Mouse (Mus musculus): Measurements from ENCODE around the gene Tmem104. TPM values are rescaled to one million over a fixed set of nuclear protein-coding genes. Genes with fewer than 3 reads are reported as not detected.

Gene Tmem104
- 9.3 to 19.2 TPM (median 15.9 TPM) in 4 replicates for total RNA-seq (2023)

DNA sequence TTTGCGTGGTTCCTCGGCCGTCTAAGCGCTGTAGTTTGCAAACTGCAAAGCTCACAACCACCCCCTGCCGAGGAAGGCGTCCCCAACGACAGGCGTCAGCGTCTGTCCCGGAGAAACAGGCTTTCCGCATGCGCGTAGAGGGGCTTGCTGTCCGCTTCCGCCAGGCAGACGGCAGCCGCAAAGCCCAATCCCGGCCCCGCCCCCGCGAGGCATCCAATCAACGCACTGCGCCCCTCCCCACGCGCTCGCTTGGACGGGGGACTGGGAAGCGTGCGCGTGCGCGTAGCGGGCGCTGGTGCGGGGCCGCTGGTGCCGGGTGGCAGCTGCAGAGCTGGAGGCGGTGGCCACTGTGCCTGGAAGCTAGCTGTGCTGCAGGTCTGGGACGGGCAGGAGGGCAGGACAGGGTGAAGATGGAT, at the start of gene Tmem104:
Tmem104 (plus strand) TSS at position 264 of the 416 bp plus-strand sequence.

DNA sequence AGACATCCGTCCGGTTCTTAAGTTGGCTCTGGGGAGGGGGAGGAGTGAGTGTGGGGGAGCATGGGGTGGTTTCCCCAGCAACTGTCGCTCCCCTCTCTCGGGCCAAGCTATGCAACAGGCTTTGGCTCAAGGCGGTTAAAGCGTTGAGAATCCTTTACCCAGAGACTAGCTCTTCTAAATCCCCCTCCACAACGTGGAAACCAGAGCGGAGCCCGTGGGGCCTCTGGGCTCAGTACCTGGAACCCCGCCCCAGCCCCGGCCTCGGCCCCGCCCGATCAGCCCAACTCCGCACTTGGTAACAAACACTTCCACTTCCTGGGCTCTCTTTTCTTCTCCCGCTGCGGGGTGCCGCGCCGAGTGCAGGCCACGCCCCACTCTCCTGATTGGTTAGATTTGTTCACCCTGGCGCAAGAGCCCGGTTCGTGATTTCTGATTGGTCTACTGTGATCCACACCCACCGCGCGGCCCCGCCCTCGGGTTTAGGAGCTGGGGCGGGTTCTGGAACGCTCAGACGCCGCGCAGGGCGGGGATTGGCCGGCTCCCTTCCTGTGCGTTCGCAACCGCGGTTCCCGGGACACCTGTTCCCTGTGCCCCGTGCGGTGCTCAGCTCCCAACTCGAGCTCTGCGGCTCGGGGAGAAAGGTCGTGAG, 24.3 kb upstream of the Tmem104 start, which contains the start of gene Slc9a3r1:
Slc9a3r1 (plus strand) TSS at position 510 of the 649 bp plus-strand sequence.

DNA sequence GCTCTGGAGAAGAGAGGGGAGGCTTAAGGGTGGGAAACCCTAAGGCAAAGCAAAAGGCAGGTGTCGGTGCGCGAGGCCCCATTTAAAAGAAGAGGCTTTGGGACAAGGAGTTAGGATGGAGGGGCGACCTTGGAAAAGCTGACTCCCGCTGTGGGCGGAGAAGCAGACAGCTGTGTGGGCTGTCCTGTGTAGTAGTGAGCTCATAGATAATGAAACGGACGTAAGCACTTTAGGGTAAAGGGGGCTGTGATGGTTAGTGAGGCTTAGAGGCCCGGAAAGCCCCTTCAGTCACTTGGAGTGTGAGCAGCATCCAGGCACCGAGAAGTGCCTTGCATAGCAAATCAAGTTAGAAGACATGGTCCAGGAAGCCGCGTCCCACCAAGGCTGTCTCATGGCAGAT, 406 bp downstream of the Tmem104 start, which contains the start of gene Nat9:
Nat9 (minus strand) TSS at position 167 of the 400 bp plus-strand sequence.

DNA sequence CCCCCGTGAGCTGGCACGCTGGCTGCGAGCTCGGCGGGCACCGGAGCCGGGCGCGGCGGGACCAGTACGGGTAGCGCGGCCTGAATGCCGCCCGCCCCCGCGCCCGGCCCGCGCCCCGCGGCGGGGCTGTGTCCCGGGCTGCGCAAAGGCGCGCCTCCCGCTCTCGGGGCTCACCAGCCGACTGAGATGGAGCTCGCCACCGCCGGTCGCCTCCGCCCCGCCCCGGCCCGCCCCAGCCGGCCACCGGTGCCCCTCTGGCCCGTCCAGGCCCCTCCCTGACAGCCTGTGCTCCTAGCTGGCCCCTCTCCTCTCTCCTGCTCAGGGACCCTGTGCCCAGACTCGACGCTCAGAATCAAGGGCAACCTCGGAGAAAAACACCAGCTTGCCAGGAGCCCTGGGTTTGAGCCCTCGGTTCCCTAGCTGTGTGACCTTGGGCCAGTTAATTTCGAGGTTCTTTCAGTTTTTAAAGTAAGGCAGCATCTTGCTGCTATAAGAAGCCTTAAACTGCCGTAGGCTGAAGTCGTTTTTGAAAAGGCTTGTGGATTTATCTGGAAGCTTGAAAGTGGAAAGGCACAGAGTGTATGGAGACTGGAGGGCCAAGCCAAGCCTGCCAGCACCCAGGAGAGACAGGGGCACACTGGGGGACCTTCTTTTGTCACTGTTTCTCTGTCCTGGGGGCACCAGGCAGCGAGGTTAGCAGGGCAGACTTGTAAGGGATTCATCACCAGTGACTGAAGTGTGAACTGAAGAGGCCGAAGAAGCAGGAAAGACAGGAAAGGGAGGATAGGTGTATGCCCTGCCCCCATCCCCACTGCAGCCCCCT, 80.0 kb downstream of the Tmem104 start, which contains the start of gene Grin2c:
Grin2c (minus strand) TSS at position 183 of the 823 bp plus-strand sequence.

DNA sequence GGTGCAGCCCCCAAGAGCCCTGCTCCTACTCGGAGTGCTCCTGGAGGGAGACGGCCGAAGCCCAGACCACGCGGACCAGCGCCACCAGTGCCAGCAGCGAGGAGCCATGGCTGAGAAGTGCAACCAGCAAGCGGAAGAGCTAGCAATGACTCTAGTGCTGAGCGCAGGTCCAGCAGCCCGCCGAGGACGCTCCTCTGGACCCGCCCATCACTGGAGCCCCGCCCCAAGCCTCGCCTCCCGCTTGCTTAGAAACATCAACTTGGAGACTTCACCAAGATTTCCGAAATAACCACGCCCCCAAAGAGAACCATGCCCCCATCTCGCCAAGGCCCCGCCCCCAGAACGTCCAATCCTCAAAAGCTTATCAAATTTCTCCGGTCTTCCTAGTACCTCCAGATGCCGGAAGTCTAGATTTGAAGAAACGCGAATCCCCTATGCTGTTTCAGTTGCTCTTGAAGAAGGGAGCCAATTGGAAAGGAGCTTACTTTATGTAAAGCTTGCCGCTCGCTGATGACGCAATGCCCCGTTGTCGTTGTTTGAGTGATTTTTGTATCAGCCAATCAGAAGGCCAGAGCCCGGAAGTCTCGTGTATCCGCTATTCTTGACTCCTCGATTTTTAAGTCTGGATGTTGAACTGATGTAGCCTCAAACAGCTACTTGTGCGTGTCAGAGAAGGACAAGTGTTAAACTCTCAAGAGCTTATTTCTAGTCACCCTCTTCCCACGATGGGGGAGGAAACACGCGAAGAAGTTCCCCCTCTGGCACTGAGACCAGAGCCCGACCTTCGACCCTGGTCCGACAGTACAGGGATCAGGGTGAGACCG, 89.7 kb downstream of the Tmem104 start, which contains the start of gene Fdxr:
Fdxr (minus strand) TSS at position 271 of the 824 bp plus-strand sequence.

Other genes starting within 250 kb of the Tmem104 start
- not detected in 4 replicates for gene Cd300c, start 218.3 kb upstream of the Tmem104 start, total RNA-seq (2023)
- gene Cd300ld, start 197.6 kb upstream of the Tmem104 start, total RNA-seq (2023) = 0.36 to 0.66 TPM (median 0.46 TPM) in 4 replicates
- 0.66 to 1.5 TPM (median 1.0 TPM) in 4 replicates for gene Cd300c2, start 185.6 kb upstream of the Tmem104 start, total RNA-seq (2023)
- gene Cd300ld2, start 171.3 kb upstream of the Tmem104 start, total RNA-seq (2023) = not detected in 4 replicates
- not detected in 4 replicates for gene Cd300ld4, start 160.5 kb upstream of the Tmem104 start, total RNA-seq (2023)
- not detected in 4 replicates for gene Cd300ld5, start 149.7 kb upstream of the Tmem104 start, total RNA-seq (2023)
- gene Cd300ld3, start 139.1 kb upstream of the Tmem104 start, total RNA-seq (2023) = 1.2 TPM in 1 of 4 replicates, not detected in the others
- gene Cd300e, start 125.3 kb upstream of the Tmem104 start, total RNA-seq (2023) = 0.37 to 0.78 TPM (median 0.63 TPM) in 4 replicates
- gene Rab37, start 96.1 kb upstream of the Tmem104 start, total RNA-seq (2023) = 4.9 to 8.0 TPM (median 7.2 TPM) in 4 replicates
- gene Cd300lf, start 53.5 kb upstream of the Tmem104 start, total RNA-seq (2023) = 7.2 to 10.4 TPM (median 8.8 TPM) in 4 replicates
- 74.3 to 78.2 TPM (median 77.2 TPM) in 4 replicates for gene Slc9a3r1, start 24.1 kb upstream of the Tmem104 start, total RNA-seq (2023)
- 12.5 to 18.4 TPM (median 14.7 TPM) in 4 replicates for gene Nat9, start 372 bp downstream of the Tmem104 start, total RNA-seq (2023)
- gene Grin2c, start 79.8 kb downstream of the Tmem104 start, total RNA-seq (2023) = not detected in 4 replicates
- gene Fdxr, start 89.6 kb downstream of the Tmem104 start, total RNA-seq (2023) = 16.7 to 19.8 TPM (median 18.0 TPM) in 4 replicates
- 0.16 to 0.24 TPM in 2 of 4 replicates, not detected in the others for gene Fads6, start 110.2 kb downstream of the Tmem104 start, total RNA-seq (2023)
- gene Otop2, start 119.7 kb downstream of the Tmem104 start, total RNA-seq (2023) = not detected in 4 replicates
- not detected in 4 replicates for gene Ush1g, start 134.6 kb downstream of the Tmem104 start, total RNA-seq (2023)
- gene Otop3, start 147.2 kb downstream of the Tmem104 start, total RNA-seq (2023) = not detected in 4 replicates
- 0.35 to 1.2 TPM (median 1.1 TPM) in 3 of 4 replicates, not detected in the other for gene Hid1, start 180.3 kb downstream of the Tmem104 start, total RNA-seq (2023)
- not detected in 4 replicates for gene Cdr2l, start 194.4 kb downstream of the Tmem104 start, total RNA-seq (2023)
- gene Mrpl58, start 216.3 kb downstream of the Tmem104 start, total RNA-seq (2023) = 33.8 to 53.7 TPM (median 46.1 TPM) in 4 replicates
- 166 to 192 TPM (median 181 TPM) in 4 replicates for gene Atp5h, start 232.5 kb downstream of the Tmem104 start, total RNA-seq (2023)
- 38.3 to 48.6 TPM (median 42.8 TPM) in 4 replicates for gene Kctd2, start 232.6 kb downstream of the Tmem104 start, total RNA-seq (2023)